25 mouse cellular contexts compared by ENCODE assay signal in the genomic region with DNA sequence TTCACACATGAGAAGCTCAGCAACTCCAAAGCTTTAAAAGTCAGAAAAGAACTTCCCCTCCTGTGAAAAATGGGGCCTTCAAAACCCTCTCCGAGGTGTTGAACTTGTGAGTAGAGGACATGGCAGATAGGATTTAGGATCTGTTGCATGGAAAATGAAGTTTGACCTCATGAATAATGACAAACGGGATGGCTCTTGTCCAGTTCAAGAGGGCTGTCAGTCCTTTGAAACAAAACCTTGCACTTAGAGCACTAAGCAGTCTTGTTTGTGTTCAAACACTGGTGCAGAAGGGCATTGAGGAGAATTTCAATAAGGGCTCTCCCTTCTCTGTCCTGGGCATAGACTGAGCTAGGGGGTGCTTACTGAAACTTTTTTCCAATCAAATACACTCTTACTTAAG. TPM values are rescaled to one million over a fixed set of nuclear protein-coding genes. Genes with fewer than 3 reads are reported as not detected.
DNase-seq lines count a peak whose midpoint lies in the region; ATAC-seq lines count a peak whose summit lies in the region.
"Had no signal": no experiment of that assay in that cellular context is flagged by ENCODE, and none has a peak within 500 bp of the region (broad histone marks: within the 10 kb centered on the region; RNA-seq: fewer than 3 reads in every experiment).

No protein-coding gene starts in this region.

- no peaks in the 10 kb centered on the region for H3K9me3 ChIP-seq in midbrain, embryonic 11.5 days (ENCODE audit: control insufficient read depth, low read length)
- H3K9me3 ChIP-seq in midbrain, embryonic 10.5 days (replicated peaks) = no peaks in the 10 kb centered on the region
- H3K9me3 ChIP-seq: embryonic facial prominence, embryonic 10.5 days; embryonic facial prominence, embryonic 13.5 days; forebrain, embryonic 12.5 days; forebrain, embryonic 15.5 days; hindbrain, embryonic 12.5 days; hindbrain, embryonic 15.5 days had no signal

- H3K4me3 ChIP-seq in midbrain, embryonic 11.5 days (ENCODE audit: low read depth, low read length) = no peak overlapping the region
- no peak overlapping the region for H3K4me3 ChIP-seq in midbrain, embryonic 10.5 days
- H3K4me3 ChIP-seq: embryonic facial prominence, embryonic 10.5 days; embryonic facial prominence, embryonic 13.5 days; erythroblast, embryonic 14.5 days; forebrain, embryonic 12.5 days; forebrain, embryonic 15.5 days; hindbrain, embryonic 12.5 days; hindbrain, embryonic 15.5 days had no signal

- no peaks in the 10 kb centered on the region for H3K27me3 ChIP-seq in midbrain, embryonic 11.5 days (ENCODE audit: control insufficient read depth, insufficient read depth, low read length)
- peaks cover 20% of the 10 kb centered on the region for H3K27me3 ChIP-seq in midbrain, embryonic 10.5 days (ENCODE audit: low read depth, poor library complexity, severe bottlenecking)
- H3K27me3 ChIP-seq: hindbrain, embryonic 15.5 days had no signal

- H3K4me1 ChIP-seq in midbrain, embryonic 11.5 days (ENCODE audit: control insufficient read depth, insufficient read depth, low read length) = peaks cover 2% of the 10 kb centered on the region; the same call in 1 of the 2 replicates
- H3K4me1 ChIP-seq in midbrain, embryonic 10.5 days = peaks cover 22% of the 10 kb centered on the region

- WGBS in midbrain, embryonic 11.5 days = 40% methylated on average over 2 of the region's 2 CpGs
- WGBS in midbrain, embryonic 10.5 days = 56% methylated on average over 2 of the region's 2 CpGs

- H3K36me3 ChIP-seq in midbrain, embryonic 11.5 days (ENCODE audit: control insufficient read depth, insufficient read depth, low read length) = no peaks in the 10 kb centered on the region
- H3K36me3 ChIP-seq in midbrain, embryonic 10.5 days = no peaks in the 10 kb centered on the region
- H3K36me3 ChIP-seq: embryonic facial prominence, embryonic 10.5 days; embryonic facial prominence, embryonic 13.5 days; forebrain, embryonic 12.5 days; forebrain, embryonic 15.5 days; hindbrain, embryonic 12.5 days; hindbrain, embryonic 15.5 days had no signal

- no peak overlapping the region for H3K27ac ChIP-seq in midbrain, embryonic 11.5 days (ENCODE audit: low read depth, low read length)
- no peak overlapping the region for H3K27ac ChIP-seq in midbrain, embryonic 10.5 days (replicated peaks)
- H3K27ac ChIP-seq: embryonic facial prominence, embryonic 10.5 days; embryonic facial prominence, embryonic 13.5 days; forebrain, embryonic 12.5 days; forebrain, embryonic 15.5 days; hindbrain, embryonic 12.5 days; hindbrain, embryonic 15.5 days had no signal

- H3K4me2 ChIP-seq in midbrain, embryonic 11.5 days = no peak overlapping the region
- H3K4me2 ChIP-seq: embryonic facial prominence, embryonic 13.5 days; forebrain, embryonic 12.5 days; forebrain, embryonic 15.5 days; heart, embryonic 11.5 days; hindbrain, embryonic 12.5 days; hindbrain, embryonic 15.5 days had no signal

- no peak for ATAC-seq in midbrain, embryonic 11.5 days (ENCODE audit: low FRiP score)
- ATAC-seq: activated CD4-positive, CD25-positive, alpha-beta regulatory T cell, adult 4 months; CD4-positive, CD25-positive, alpha-beta regulatory T cell, adult 4 months; forebrain, embryonic 15.5 days had no signal

- DNase-seq in kidney, adult 8-10 months = peak; percentile 34 to 56
- no peak for DNase-seq in kidney, postnatal 10 days
- DNase-seq in kidney, postnatal 36 days = peak; percentile 25 to 58
- DNase-seq in kidney, adult 11 months = no peak
- peak; percentile 80 for DNase-seq in midbrain, embryonic 11.5 days (ENCODE audit: low spot score, missing footprints)
- DNase-seq in midbrain, embryonic 10.5 days (ENCODE audit: low spot score) = no peak
- DNase-seq in urinary bladder, postnatal 36 days (ENCODE audit: low spot score in 2 of 2) = no peak
- DNase-seq: adrenal gland, adult 8-10 months; adrenal gland, postnatal 25 days; cerebellum, adult 11-12 months; cerebellum, adult 8-10 months; cerebellum, postnatal 10 days; cerebellum, postnatal 36 days; embryo, embryonic 11 days; gastrocnemius, postnatal 25 days had no signal

- no peak overlapping the region for H3K9ac ChIP-seq in midbrain, embryonic 11.5 days (ENCODE audit: low read length)
- H3K9ac ChIP-seq: embryonic facial prominence, embryonic 13.5 days; forebrain, embryonic 12.5 days; forebrain, embryonic 15.5 days; hindbrain, embryonic 12.5 days; hindbrain, embryonic 15.5 days had no signal

RNA-seq across cellular contexts. Expression of gene Cpeb2, which starts 1.9 kb away (rescaled TPM):
- 5.0 and 6.4 TPM in 2 replicates for polyA plus RNA-seq in midbrain, embryonic 11.5 days (2014; fragmentation: Nextera tagmentation; extraction: Ambion mirVana)
- 2.3 and 2.8 TPM in 2 replicates for polyA plus RNA-seq in midbrain, embryonic 10.5 days (2016; fragmentation: Nextera tagmentation; extraction: Ambion mirVana)

Comparison
In these comparisons a context has a peak if more than half of its experiments do, and no peak if none do; other contexts are left out.
1. DNase-seq: peak in kidney, adult 8-10 months (2 of 2), kidney, postnatal 36 days (2 of 2) and midbrain, embryonic 11.5 days (single experiment); none in kidney, postnatal 10 days (single experiment), kidney, adult 11 months (single experiment), midbrain, embryonic 10.5 days (single experiment) and urinary bladder, postnatal 36 days (0 of 2).